Mouse (Mus musculus) liver, embryonic 14.5 days (tissue): ENCODE measurements at regions not wholly inside any gene's neighbourhood (a gene's known extent, or its start where the extent isn't known, plus 50 kb on each side); places are given as distances from the start of the nearest gene placed in this dataset.
"Not testable (repeated sequence)": the region's sequence is repeated elsewhere in the genome, so short reads cannot be mapped to it uniquely, and the experiment has no call there.

Experiments used
- ATAC-seq: fragments of 200-750 bp; cut with Nextera tagmentation; 2 replicates; pipeline ENCODE4 v1.8.0; 2017; ENCODE audit warnings: moderate number of reproducible peaks, mild to moderate bottlenecking, moderate library complexity; ENCODE audit not compliant: insufficient read depth
- DNase-seq, 3 experiments: peaks; one replicate each; pipeline ENCODE4 v3.0.0-alpha.2; 2012 to 2013; ENCODE audit warnings: low read depth in 3 of 3, low spot score in 3 of 3
- H3K27ac ChIP-seq: fragments of 300-500 bp; sonication (generic); 2 replicates; pipeline ENCODE4 v1.5.1; 2014; ENCODE audit warnings: moderate library complexity, mild to moderate bottlenecking, control low read depth, inconsistent platforms
- H3K27me3 ChIP-seq: fragments of 300-500 bp; sonication (generic); 2 replicates; pipeline ENCODE4 v1.6.1; 2014; ENCODE audit warnings: mild to moderate bottlenecking, low read length, moderate library complexity; ENCODE audit not compliant: control insufficient read depth, insufficient read depth
- H3K36me3 ChIP-seq: fragments of 300-500 bp; sonication (generic); replicated peaks from 2 replicates; pipeline ENCODE4 v1.6.1; 2014; ENCODE audit warnings: low read depth; ENCODE audit not compliant: control insufficient read depth, insufficient read depth
- H3K4me1 ChIP-seq, 2 experiments: fragments of 200-500 bp in 1 of 2; fragments of 300-500 bp in 1 of 2; sonication (generic) in 1 of 2; replicated peaks; 2 replicates each; pipeline ENCODE4 v1.6.1; 2012 to 2014; ENCODE audit warnings: antibody characterized with exemption in 1 of 2, inconsistent platforms in 1 of 2, low read length in 1 of 2; ENCODE audit not compliant: control insufficient read depth in 2 of 2, insufficient read depth in 2 of 2
- H3K4me2 ChIP-seq: fragments of 300-500 bp; sonication (generic); 2 replicates; pipeline ENCODE4 v1.6.1; 2014; ENCODE audit warnings: low read depth, mild to moderate bottlenecking, control low read depth, moderate library complexity
- H3K4me3 ChIP-seq, 2 experiments: fragments of 200-500 bp in 1 of 2; fragments of 300-500 bp in 1 of 2; sonication (generic) in 1 of 2; 2 replicates each; pipeline ENCODE4 v1.5.1; 2012 to 2014; ENCODE audit warnings: low read depth in 2 of 2, low read length in 2 of 2, mild to moderate bottlenecking in 2 of 2, control low read depth in 1 of 2, inconsistent platforms in 1 of 2, moderate library complexity in 1 of 2; ENCODE audit not compliant: insufficient read depth in 1 of 2
- H3K9ac ChIP-seq: fragments of 300-500 bp; sonication (generic); replicated peaks from 2 replicates; pipeline ENCODE4 v1.6.1; 2014; ENCODE audit warnings: mild to moderate bottlenecking, control low read depth, moderate library complexity
- H3K9me3 ChIP-seq: fragments of 300-500 bp; sonication (generic); 2 replicates; pipeline ENCODE4 v1.6.1; 2016; ENCODE audit warnings: low read length, mixed read lengths; ENCODE audit not compliant: control insufficient read depth
- CTCF ChIP-seq: IDR thresholded peaks from 2 replicates; pipeline ENCODE4 v1.5.1; 2016; ENCODE audit warnings: antibody characterized with exemption, low read depth, control low read depth
- EP300 ChIP-seq: IDR thresholded peaks from 2 replicates; pipeline ENCODE4 v1.6.1; 2016; ENCODE audit warnings: antibody characterized with exemption, low read depth
- WGBS: fragments of 180-500 bp; shearing (Covaris S2); extraction: QIAGEN DNeasy Blood & Tissue Kit; methylation state at CpG from one replicate; pipeline ENCODE4 v1.1.7; 2014; ENCODE audit not compliant: insufficient replicate concordance; 5-methylcytosine and 5-hydroxymethylcytosine counted together

DNA sequence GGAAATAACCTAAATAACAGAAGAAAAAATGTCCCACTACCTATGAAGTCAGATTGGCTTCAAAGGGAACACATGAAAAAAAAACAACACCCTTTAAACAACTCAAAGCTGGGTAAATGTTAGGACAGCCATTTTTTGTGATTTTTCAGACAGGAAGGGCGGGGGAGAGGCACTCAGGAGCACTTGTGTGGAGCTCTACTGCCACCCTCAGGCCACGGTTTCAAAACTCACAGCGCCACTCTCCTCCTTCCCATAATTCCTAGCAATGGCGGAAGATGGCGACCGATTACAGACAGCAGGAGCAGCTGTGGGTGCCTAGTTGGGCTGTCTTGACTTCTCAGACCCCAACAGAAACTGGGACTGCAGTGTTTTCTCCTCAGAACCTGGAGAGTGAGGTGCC, 168.8 kb upstream of the Olfr1324 start:
- H3K27me3 ChIP-seq = no peaks in the 10 kb centered on the region
- no peak overlapping the region for H3K27ac ChIP-seq
- ATAC-seq = no peak
- H3K4me3 ChIP-seq = peak overlapping the region; percentile 18 to 43; a peak in 3 of 4 replicates
- TF ChIP-seq EP300 (no peak), CTCF (peak; percentile 71)
- no peaks in the 10 kb centered on the region for H3K4me1 ChIP-seq
- no peaks in the 10 kb centered on the region for H3K9me3 ChIP-seq
- no peak for DNase-seq
- H3K4me2 ChIP-seq = peak overlapping the region; percentile 39; the same call in 1 of the 2 replicates
- no peaks in the 10 kb centered on the region for H3K36me3 ChIP-seq
- WGBS = 53% methylated on average over 6 of the region's 6 CpGs
- H3K9ac ChIP-seq = no peak overlapping the region

DNA sequence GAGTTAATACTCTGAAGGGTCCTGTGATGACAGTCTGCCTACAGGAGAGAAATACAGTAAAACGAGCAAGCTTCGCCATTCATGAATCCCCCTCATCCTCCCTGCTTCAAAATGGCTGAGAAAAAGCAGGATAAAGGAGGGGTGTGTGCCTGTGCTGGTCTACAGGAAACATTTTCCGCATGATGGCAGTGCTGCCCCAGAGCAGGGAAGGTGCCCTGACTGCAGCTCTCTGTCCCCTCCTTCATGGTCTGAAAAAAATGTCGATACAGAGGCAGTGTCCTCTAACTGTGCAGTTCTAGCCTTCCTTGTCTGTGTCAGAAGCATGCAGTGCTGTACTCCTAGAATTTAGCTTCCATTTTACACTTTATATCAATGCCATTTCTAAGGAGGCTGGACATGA, 166.7 kb upstream of the Olfr1324 start:
- not testable (repeated sequence) for H3K27ac ChIP-seq, ATAC-seq, H3K4me3 ChIP-seq, H3K9ac ChIP-seq, H3K4me2 ChIP-seq, DNase-seq, H3K4me1 ChIP-seq, H3K36me3 ChIP-seq, H3K27me3 ChIP-seq, H3K9me3 ChIP-seq
- 70% methylated on average over 4 of the region's 4 CpGs for WGBS

DNA sequence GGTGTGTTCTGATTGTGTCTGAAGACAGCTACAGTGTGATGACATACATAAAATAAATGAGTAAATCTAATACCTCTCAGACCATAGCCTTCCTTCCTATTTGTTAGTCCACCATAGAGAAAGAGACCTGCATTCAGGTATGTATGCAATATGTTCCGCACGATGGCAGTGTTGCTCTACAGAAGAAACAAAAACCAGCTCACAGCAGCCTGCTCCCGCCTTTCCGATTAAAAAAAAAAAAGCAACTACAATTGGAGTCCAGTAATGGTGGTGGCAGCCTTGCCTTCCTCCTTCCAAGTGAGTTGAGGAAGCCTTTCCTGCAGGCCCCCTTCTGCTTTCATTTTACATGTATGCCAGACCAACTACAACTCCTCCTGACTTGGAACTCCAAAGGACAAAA, 163.2 kb upstream of the Olfr1324 start:
- Histone ChIP-seq H3K36me3 (no peaks in the 10 kb centered on the region), H3K4me3 (no peak overlapping the region), H3K4me2 (no peak overlapping the region; the same call in 1 of the 2 replicates), H3K27me3 (no peaks in the 10 kb centered on the region), H3K27ac (no peak overlapping the region), H3K9ac (no peak overlapping the region), H3K4me1 (no peaks in the 10 kb centered on the region), H3K9me3 (no peaks in the 10 kb centered on the region)
- ATAC-seq (no peak), DNase-seq (no peak)
- whole genome bisulfite sequencing = 63% methylated on average over 4 of the region's 4 CpGs
- TF ChIP-seq CTCF (0 out of 2 replicates have a peak, but pooled peaks have one; percentile 17), EP300 (no peak)

DNA sequence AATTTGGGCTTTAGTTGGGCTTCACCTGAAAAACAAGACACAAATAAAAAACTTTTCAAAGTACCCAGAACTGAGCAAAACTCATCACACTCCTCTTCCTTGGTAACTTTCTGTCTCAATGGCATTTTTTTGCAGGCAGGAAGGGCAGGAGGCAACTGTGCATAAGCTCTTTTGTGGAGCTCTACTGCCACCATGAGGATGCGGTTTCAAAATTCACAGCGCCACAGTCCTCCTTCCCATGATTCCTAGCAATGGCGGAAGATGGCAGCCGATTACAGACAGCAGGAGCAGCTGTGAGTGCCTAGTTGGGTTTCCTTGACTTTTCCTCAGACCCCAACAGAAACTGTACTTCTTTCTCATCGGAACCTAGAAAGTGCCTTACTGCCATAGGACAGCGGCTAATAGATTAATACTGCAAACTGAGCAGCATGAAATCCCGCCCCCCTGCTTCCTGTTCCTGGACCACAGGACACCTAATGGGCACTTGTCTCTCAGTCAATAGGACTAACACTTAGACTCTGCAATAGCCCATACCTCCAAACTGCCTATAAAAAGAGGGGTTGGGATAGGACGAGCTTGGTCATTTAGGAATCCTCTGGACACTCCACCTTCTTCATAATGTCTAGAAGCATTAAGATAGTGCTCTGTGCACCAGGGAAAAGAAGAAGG, 162.5 kb upstream of the Olfr1324 start:
- H3K4me2 ChIP-seq = peak overlapping the region; percentile 22; the same call in 1 of the 2 replicates
- no peaks in the 10 kb centered on the region for H3K36me3 ChIP-seq
- ATAC-seq (no peak), DNase-seq (no peak)
- H3K4me3 ChIP-seq = peak overlapping the region; percentile 25 to 45; a peak in 3 of 4 replicates
- H3K27ac ChIP-seq = no peak overlapping the region
- H3K9ac ChIP-seq = no peak overlapping the region
- no peaks in the 10 kb centered on the region for H3K4me1 ChIP-seq
- TF ChIP-seq EP300 (no peak), CTCF (peak; percentile 56)
- WGBS = 66% methylated on average over 8 of the region's 8 CpGs
- H3K9me3 ChIP-seq = no peaks in the 10 kb centered on the region
- H3K27me3 ChIP-seq = no peaks in the 10 kb centered on the region

DNA sequence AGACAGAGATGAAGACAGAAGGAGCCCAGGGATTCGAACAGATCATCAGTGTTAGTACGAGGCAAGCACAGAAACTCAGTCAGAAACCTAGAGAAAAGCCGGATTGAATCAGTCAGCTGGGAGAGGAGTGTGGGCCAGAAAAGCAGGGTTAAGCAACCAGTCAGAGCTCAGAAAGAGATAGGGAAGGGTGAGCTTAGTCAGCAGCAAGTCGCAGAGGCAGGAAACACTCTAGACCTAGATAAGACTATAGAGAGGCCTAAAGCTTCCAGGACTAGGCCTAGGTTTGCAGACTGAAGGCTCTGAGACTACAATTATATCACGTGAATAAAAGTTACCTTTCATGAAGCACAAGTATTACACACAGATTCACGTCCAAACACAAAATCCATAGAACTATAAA, 160.6 kb upstream of the Olfr1324 start:
- Histone ChIP-seq H3K9me3 (no peaks in the 10 kb centered on the region), H3K9ac (no peak overlapping the region), H3K36me3 (no peaks in the 10 kb centered on the region), H3K4me3 (no peak overlapping the region), H3K4me2 (no peak overlapping the region), H3K4me1 (no peaks in the 10 kb centered on the region), H3K27me3 (no peaks in the 10 kb centered on the region), H3K27ac (no peak overlapping the region)
- TF ChIP-seq CTCF (no peak), EP300 (no peak)
- WGBS = 32% methylated on average over 6 of the region's 6 CpGs
- ATAC-seq = no peak
- no peak for DNase-seq
